ENCODE assay signal across 8 mouse cellular contexts in genomic region chr7:138919156-138919944, GRCm38 (mm10). TPM values are rescaled to one million over a fixed set of nuclear protein-coding genes. Genes with fewer than 3 reads are reported as not detected.
A peak's percentile ranks its signal among the peaks of the same experiment; 100 is the strongest.
DNase-seq lines count a peak whose midpoint lies in the region; ATAC-seq and TF ChIP-seq lines count a peak whose summit lies in the region.

No protein-coding gene starts in this region.

- ATAC-seq in forebrain, embryonic 16.5 days: no peak
- 0 out of 2 replicates have a peak, but pooled peaks have one; percentile 19 for ATAC-seq in hindbrain, embryonic 12.5 days (ENCODE audit: low FRiP score)
- peak; percentile 68; the same call in 1 of the 2 replicates for ATAC-seq in limb, embryonic 14.5 days (ENCODE audit: low FRiP score, low read depth)
- no peak for ATAC-seq in midbrain, embryonic 14.5 days (ENCODE audit: low FRiP score, low TSS enrichment)

- peak overlapping the region; percentile 56 for H3K4me3 ChIP-seq in bone marrow macrophage, adult 2 months (ENCODE audit: insufficient read depth, low read length)
- H3K4me3 ChIP-seq in forebrain, embryonic 16.5 days (replicated peaks; ENCODE audit: low read length): peak overlapping the region; percentile 13; the same call in 1 of the 2 replicates
- peak overlapping the region; percentile 26 for H3K4me3 ChIP-seq in hindbrain, embryonic 12.5 days
- H3K4me3 ChIP-seq in limb, embryonic 14.5 days (replicated peaks; ENCODE audit: low read length): peak overlapping the region; percentile 31
- peak overlapping the region; percentile 0; the same call in 1 of the 2 replicates for H3K4me3 ChIP-seq in midbrain, embryonic 14.5 days (replicated peaks; ENCODE audit: low read depth, low read length)

- DNase-seq in cerebellum, adult 9-10 months: peak; percentile 32
- no peak for DNase-seq in cerebellum, adult 11 months
- DNase-seq in limb, embryonic 14.5 days (ENCODE audit: low spot score): no peak
- peak; percentile 41 for DNase-seq in midbrain, embryonic 14.5 days
- DNase-seq in spleen, postnatal 4 days (ENCODE audit: low spot score in 2 of 2): peak; percentile 58 to 82

- no peaks in the 10 kb centered on the region for H3K36me3 ChIP-seq in forebrain, embryonic 16.5 days (ENCODE audit: control insufficient read depth, insufficient read depth)
- no peaks in the 10 kb centered on the region for H3K36me3 ChIP-seq in hindbrain, embryonic 12.5 days
- no peaks in the 10 kb centered on the region for H3K36me3 ChIP-seq in limb, embryonic 14.5 days (ENCODE audit: control insufficient read depth, insufficient read depth, low read length)
- no peaks in the 10 kb centered on the region for H3K36me3 ChIP-seq in midbrain, embryonic 14.5 days (ENCODE audit: control insufficient read depth, insufficient read depth, low read length)

- peak overlapping the region; percentile 43 for H3K4me2 ChIP-seq in forebrain, embryonic 16.5 days (ENCODE audit: low read length)
- H3K4me2 ChIP-seq in hindbrain, embryonic 12.5 days (replicated peaks): peak overlapping the region; percentile 60
- H3K4me2 ChIP-seq in limb, embryonic 14.5 days (replicated peaks; ENCODE audit: low read depth, low read length, severe bottlenecking): peak overlapping the region; percentile 53
- H3K4me2 ChIP-seq in midbrain, embryonic 14.5 days (ENCODE audit: low read length): peak overlapping the region; percentile 48

- TF ChIP-seq POLR2A in bone marrow macrophage, adult 2 months (IDR thresholded peaks at IDR 0.05; ENCODE audit: borderline replicate concordance, low read depth, low read length): peak; percentile 26; the same call in 1 of the 2 replicates
- TF ChIP-seq POLR2A in limb, embryonic 14.5 days (IDR thresholded peaks at IDR 0.05; ENCODE audit: borderline replicate concordance, extremely low read depth, insufficient read depth, insufficient read length): no peak

- peak overlapping the region; percentile 66 for H3K27ac ChIP-seq in bone marrow macrophage, adult 2 months (ENCODE audit: insufficient read depth, low read depth, low read length)
- no peak overlapping the region for H3K27ac ChIP-seq in forebrain, embryonic 16.5 days (ENCODE audit: low read length)
- no peak overlapping the region for H3K27ac ChIP-seq in hindbrain, embryonic 12.5 days
- H3K27ac ChIP-seq in limb, embryonic 14.5 days (replicated peaks; ENCODE audit: low read depth, low read length): no peak overlapping the region
- no peak overlapping the region for H3K27ac ChIP-seq in midbrain, embryonic 14.5 days (replicated peaks; ENCODE audit: low read depth, low read length)

- no peaks in the 10 kb centered on the region for H3K27me3 ChIP-seq in forebrain, embryonic 16.5 days (replicated peaks; ENCODE audit: control insufficient read depth, insufficient read depth, low read length)
- no peaks in the 10 kb centered on the region for H3K27me3 ChIP-seq in hindbrain, embryonic 12.5 days
- H3K27me3 ChIP-seq in limb, embryonic 14.5 days (ENCODE audit: control insufficient read depth, insufficient read depth, low read length): no peaks in the 10 kb centered on the region
- H3K27me3 ChIP-seq in midbrain, embryonic 14.5 days (ENCODE audit: control insufficient read depth, insufficient read depth, low read length): no peaks in the 10 kb centered on the region

- H3K9me3 ChIP-seq in forebrain, embryonic 16.5 days (ENCODE audit: control insufficient read depth, low read length): no peaks in the 10 kb centered on the region
- no peaks in the 10 kb centered on the region for H3K9me3 ChIP-seq in hindbrain, embryonic 12.5 days (replicated peaks)
- H3K9me3 ChIP-seq in limb, embryonic 14.5 days (ENCODE audit: control insufficient read depth, low read length): no peaks in the 10 kb centered on the region
- H3K9me3 ChIP-seq in midbrain, embryonic 14.5 days (ENCODE audit: control insufficient read depth, low read length): no peaks in the 10 kb centered on the region

- 0 out of 2 replicates have a peak, but pooled peaks have one; percentile 21 for TF ChIP-seq CTCF in bone marrow macrophage, adult 2 months (IDR thresholded peaks at IDR 0.05; ENCODE audit: low read depth, low read length)

- peaks cover 9% of the 10 kb centered on the region for H3K4me1 ChIP-seq in bone marrow macrophage, adult 2 months (ENCODE audit: control insufficient read depth, insufficient read depth, low read length)
- H3K4me1 ChIP-seq in forebrain, embryonic 16.5 days (replicated peaks; ENCODE audit: control insufficient read depth, insufficient read depth, low read length): peaks cover 8% of the 10 kb centered on the region
- peaks cover 10% of the 10 kb centered on the region for H3K4me1 ChIP-seq in hindbrain, embryonic 12.5 days
- H3K4me1 ChIP-seq in limb, embryonic 14.5 days (ENCODE audit: control insufficient read depth, insufficient read depth, low read length): peaks cover 8% of the 10 kb centered on the region; the same call in 1 of the 2 replicates
- H3K4me1 ChIP-seq in midbrain, embryonic 14.5 days (ENCODE audit: control insufficient read depth, insufficient read depth, low read length): peaks cover 4% of the 10 kb centered on the region; the same call in 1 of the 2 replicates

- H3K9ac ChIP-seq in forebrain, embryonic 16.5 days (replicated peaks; ENCODE audit: low read depth, low read length): no peak overlapping the region
- H3K9ac ChIP-seq in hindbrain, embryonic 12.5 days: peak overlapping the region; percentile 49
- peak overlapping the region; percentile 46 for H3K9ac ChIP-seq in limb, embryonic 14.5 days (ENCODE audit: low read depth, low read length, severe bottlenecking)
- no peak overlapping the region for H3K9ac ChIP-seq in midbrain, embryonic 14.5 days (replicated peaks; ENCODE audit: low read length)

- 7% methylated on average over 26 of the region's 26 CpGs for WGBS in forebrain, embryonic 16.5 days
- WGBS in hindbrain, embryonic 12.5 days: 5% methylated on average over 26 of the region's 26 CpGs
- WGBS in limb, embryonic 14.5 days: 1% methylated on average over 26 of the region's 26 CpGs
- 6% methylated on average over 26 of the region's 26 CpGs for WGBS in midbrain, embryonic 14.5 days

RNA-seq across cellular contexts. Expression of gene Bnip3, which starts 10.0 kb away (rescaled TPM):
- polyA plus RNA-seq in bone marrow macrophage, adult 2 months (2012; ENCODE audit: insufficient read depth, insufficient read length, missing spikeins): 42.6 and 49.9 TPM in 2 replicates
- polyA plus RNA-seq in forebrain, embryonic 16.5 days (2015; fragmentation: Nextera tagmentation; extraction: Ambion mirVana): 88.9 and 97.8 TPM in 2 replicates
- 92.7 and 93.6 TPM in 2 replicates for polyA plus RNA-seq in hindbrain, embryonic 12.5 days (2016; fragmentation: Nextera tagmentation; extraction: Ambion mirVana)
- 51.5 and 64.5 TPM in 2 replicates for polyA plus RNA-seq in limb, embryonic 14.5 days (2012; rRNA removed)
- 92.1 and 96.0 TPM in 2 replicates for polyA plus RNA-seq in limb, embryonic 14.5 days (2014; fragmentation: Nextera tagmentation; extraction: Ambion mirVana)
- polyA plus RNA-seq in midbrain, embryonic 14.5 days (2014; fragmentation: Nextera tagmentation; extraction: Ambion mirVana): 92.6 and 93.8 TPM in 2 replicates

RNA-seq across cellular contexts. Expression of gene Jakmip3, which starts 21.2 kb away (rescaled TPM):
- polyA plus RNA-seq in bone marrow macrophage, adult 2 months (2012; ENCODE audit: insufficient read depth, insufficient read length, missing spikeins): not detected in 2 replicates
- polyA plus RNA-seq in forebrain, embryonic 16.5 days (2015; fragmentation: Nextera tagmentation; extraction: Ambion mirVana): 8.4 and 10.6 TPM in 2 replicates
- 1.7 and 1.9 TPM in 2 replicates for polyA plus RNA-seq in hindbrain, embryonic 12.5 days (2016; fragmentation: Nextera tagmentation; extraction: Ambion mirVana)
- 1.4 TPM in 2 replicates for polyA plus RNA-seq in limb, embryonic 14.5 days (2012; rRNA removed)
- 0.37 and 0.48 TPM in 2 replicates for polyA plus RNA-seq in limb, embryonic 14.5 days (2014; fragmentation: Nextera tagmentation; extraction: Ambion mirVana)
- 5.4 and 6.1 TPM in 2 replicates for polyA plus RNA-seq in midbrain, embryonic 14.5 days (2014; fragmentation: Nextera tagmentation; extraction: Ambion mirVana)

Comparison
In these comparisons a context has a peak if more than half of its experiments do, and no peak if none do; other contexts are left out.
1. DNase-seq: peak in cerebellum, adult 9-10 months (single experiment), midbrain, embryonic 14.5 days (single experiment) and spleen, postnatal 4 days (2 of 2); none in cerebellum, adult 11 months (single experiment) and limb, embryonic 14.5 days (single experiment).
2. H3K4me3 ChIP-seq: peak in every context shown above with its lines; median percentile 56 in bone marrow macrophage, adult 2 months; 31 in limb, embryonic 14.5 days; 26 in hindbrain, embryonic 12.5 days; 13 in forebrain, embryonic 16.5 days; 0 in midbrain, embryonic 14.5 days.
3. ATAC-seq: peak in hindbrain, embryonic 12.5 days (single experiment) and limb, embryonic 14.5 days (single experiment); none in forebrain, embryonic 16.5 days (single experiment) and midbrain, embryonic 14.5 days (single experiment).
4. H3K9ac ChIP-seq: peak in hindbrain, embryonic 12.5 days (single experiment) and limb, embryonic 14.5 days (single experiment); none in forebrain, embryonic 16.5 days (single experiment) and midbrain, embryonic 14.5 days (single experiment).
5. Peak in every context shown above with its lines, with median percentiles within 50 percentile points of each other: H3K4me2 ChIP-seq.